Mouse (Mus musculus) adrenal gland, postnatal 10 days (tissue): ENCODE data around the gene Colgalt1. TPM values are rescaled to one million over a fixed set of nuclear protein-coding genes. Genes with fewer than 3 reads are reported as not detected.
A peak's percentile ranks its signal among the peaks of the same experiment; 100 is the strongest.

Experiments used
- DNase-seq: peaks from one replicate; pipeline ENCODE4 v3.0.0; 2021; ENCODE audit warnings: mixed read lengths
- total RNA-seq, 2 experiments: library from RNA; stranded (reverse); gene quantifications; 2 replicates each; pipeline ENCODE4 v1.2.3; 2021

The Colgalt1 gene
- total RNA-seq, 2 experiments from 2014 or later, result 56.3 to 58.9 TPM

DNA sequence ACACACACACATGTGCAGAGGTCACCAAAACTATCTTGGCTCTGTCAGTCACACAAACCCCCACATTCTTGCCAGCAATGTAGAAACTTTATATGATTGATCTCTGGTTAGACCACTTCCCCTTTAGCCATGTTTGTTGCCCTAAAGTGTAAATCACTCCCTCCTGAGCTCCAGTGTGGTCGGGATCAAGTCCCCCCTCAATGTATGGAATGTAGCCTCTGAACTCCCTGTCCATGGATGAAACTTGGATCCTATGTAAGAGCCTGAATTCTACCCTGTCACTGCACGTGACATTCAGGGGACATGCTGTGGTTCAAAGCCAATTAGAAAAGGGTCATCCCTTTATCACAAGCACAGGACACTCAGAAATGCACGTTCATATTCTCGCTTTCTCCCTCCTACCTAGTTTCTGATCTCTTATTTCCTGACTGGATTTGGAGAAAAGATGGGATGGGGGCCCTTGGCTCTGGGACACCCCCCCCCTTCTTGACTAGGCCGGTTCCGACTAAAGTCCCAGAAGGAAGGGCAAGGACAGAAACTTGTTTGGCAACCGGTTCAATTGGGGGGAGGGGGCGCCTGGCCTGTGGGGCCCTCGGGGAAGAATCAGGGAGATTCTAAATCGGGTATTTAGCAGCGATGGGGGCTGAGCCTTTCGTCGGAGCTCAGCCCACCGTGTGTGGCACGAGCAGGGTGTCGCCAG is 17.7 kb downstream of the Colgalt1 start:
- DNase-seq, result no peak

- peak; percentile 98 for DNase-seq
Observed at GRCm38 (mm10) chr8:71629096-71629697, 18.4 kb downstream of the Colgalt1 start.

DNA sequence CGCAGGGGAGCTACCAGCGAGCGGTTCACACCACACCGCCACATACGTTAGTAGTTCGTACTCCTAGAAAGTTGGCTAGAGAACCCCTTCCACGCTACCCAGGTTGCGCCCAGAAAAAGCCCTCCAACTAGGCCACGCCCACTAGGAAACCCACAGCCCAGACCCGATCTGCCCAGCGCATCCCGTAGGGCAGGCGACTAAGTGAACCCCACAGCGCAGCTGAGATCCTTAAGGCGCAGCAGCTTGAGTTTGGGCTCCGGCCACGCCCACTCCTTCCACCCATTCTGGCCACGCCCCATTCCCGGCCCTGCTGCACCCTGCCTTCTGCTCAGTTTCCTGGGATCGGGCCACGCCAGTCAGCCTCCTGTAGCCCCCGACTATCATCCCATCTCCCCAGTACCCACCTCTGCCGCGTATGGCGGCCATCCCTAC is 19.0 kb downstream of the Colgalt1 start:
- DNase-seq, result peak; percentile 69

- no peak for DNase-seq
Observed at GRCm38 (mm10) chr8:71630761-71631160, 20.0 kb downstream of the Colgalt1 start.

GRCm38 (mm10) chr8:71631897-71632296 is 21.1 kb downstream of the Colgalt1 start:
- DNase-seq, result no peak

DNA sequence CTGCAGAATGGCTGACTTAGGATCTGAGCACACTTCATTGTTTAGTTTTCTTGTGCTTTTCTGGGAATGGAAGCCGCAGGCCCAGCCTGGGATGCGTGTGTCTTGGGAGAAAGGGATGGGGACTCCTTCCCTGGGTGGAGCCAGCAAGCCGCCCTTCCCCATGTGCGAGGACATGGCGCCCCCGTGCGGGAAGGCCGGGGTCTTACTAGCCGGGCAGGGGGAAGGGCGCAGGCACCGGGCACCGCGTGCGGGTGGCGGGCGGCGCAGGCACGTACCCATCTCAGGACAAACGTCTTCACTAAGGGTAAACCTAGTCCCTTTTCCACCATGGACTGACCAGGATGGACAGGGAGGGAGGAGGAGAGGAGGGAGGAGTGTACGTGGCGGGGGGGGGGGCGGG is 22.4 kb downstream of the Colgalt1 start:
- DNase-seq, result peak; percentile 75

GRCm38 (mm10) chr8:71633981-71634667 is 23.3 kb downstream of the Colgalt1 start:
- peak; percentile 79 for DNase-seq

DNA sequence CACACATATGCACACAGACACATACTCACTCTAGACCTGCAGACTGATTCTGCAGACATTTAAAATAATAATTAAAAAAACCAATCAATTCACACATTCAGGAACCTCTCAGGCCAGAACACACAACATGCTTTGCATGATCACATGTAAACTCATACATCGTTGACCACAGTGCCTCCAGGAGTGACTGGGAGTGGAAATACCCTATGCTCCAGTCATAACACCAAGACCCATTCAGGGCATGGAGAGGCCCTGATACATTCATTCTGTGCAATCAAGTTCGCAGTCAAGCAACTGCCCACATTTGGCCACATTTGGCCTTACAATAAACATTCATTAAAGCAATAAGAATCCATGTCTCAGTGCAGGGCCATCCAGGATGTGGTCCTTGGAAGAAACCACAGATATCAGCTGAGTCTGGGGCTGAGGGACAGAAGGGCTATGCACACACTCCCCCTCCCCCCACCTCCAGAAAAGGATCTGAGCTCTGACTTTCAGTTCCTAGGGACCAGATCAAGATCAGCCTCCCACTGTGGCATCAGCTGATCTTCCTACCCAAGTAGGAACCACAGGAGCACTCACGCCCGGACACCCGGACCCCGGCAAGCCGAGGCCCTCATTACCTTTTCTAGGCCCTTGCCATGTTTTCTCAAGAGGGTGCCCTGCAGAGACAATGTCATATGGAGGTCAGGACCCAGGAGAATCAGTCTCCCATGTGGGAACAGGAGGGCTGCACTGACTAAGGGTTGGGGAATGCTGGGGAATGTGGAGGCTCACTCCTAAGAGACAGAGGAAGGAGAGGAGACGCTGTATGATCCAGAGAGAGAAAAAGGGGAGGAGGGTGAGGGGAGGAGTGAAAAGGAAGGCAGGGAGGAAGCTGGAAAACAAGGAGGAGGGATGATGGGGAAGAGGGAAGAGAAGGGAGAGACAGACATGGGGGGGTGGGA is 26.6 kb downstream of the Colgalt1 start:
- DNase-seq, result no peak

GRCm38 (mm10) chr8:71638321-71638720 is 27.5 kb downstream of the Colgalt1 start:
- DNase-seq, result no peak

DNA sequence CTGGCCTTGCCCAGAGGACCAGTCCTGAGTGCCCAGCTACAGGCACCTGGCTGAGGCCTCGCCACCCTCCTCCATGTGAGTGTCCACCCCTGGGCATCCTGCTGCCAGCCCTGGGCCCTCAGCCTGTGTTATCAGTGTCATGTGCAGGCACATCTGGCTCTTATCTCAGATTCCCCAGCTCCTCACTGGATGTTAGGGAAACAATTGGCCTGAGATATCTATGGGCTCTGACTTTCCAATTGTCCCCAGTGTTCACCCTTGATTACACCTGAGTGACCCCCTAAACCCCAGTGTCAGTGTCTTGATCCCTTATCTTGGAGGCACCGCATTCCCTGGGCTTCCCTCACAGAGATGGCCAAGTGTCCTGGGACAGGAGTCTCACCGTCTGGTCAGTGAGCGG is 28.5 kb downstream of the Colgalt1 start:
- no peak for DNase-seq

GRCm38 (mm10) chr8:71645510-71645909 is 34.7 kb downstream of the Colgalt1 start:
- DNase-seq, result no peak

DNA sequence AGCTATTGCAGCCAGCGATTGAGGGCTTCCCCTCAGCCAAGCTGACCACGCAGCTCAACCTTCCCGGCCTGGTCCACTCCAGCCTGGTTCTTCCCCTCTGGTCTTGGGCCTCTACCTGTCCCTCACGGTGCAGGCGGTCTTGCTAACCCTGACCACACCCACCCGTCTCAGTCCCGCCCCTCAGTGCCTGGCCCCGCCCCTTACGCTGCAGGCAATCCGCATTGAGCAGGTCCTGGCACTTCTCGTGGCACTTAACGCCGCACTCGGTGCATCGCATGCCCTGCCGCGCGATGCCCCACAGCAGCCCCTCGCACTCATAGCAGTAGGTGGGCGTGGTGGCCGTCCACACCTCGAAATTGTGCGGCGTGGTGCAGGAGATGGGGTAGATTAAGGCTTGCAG is 43.8 kb downstream of the Colgalt1 start:
- peak; percentile 65 for DNase-seq

GRCm38 (mm10) chr8:71657816-71658215 is 47.0 kb downstream of the Colgalt1 start:
- DNase-seq, result no peak

GRCm38 (mm10) chr8:71658515-71659049 is 47.8 kb downstream of the Colgalt1 start:
- DNase-seq, result no peak

GRCm38 (mm10) chr8:71659751-71660150 is 49.0 kb downstream of the Colgalt1 start:
- DNase-seq, result no peak

DNA sequence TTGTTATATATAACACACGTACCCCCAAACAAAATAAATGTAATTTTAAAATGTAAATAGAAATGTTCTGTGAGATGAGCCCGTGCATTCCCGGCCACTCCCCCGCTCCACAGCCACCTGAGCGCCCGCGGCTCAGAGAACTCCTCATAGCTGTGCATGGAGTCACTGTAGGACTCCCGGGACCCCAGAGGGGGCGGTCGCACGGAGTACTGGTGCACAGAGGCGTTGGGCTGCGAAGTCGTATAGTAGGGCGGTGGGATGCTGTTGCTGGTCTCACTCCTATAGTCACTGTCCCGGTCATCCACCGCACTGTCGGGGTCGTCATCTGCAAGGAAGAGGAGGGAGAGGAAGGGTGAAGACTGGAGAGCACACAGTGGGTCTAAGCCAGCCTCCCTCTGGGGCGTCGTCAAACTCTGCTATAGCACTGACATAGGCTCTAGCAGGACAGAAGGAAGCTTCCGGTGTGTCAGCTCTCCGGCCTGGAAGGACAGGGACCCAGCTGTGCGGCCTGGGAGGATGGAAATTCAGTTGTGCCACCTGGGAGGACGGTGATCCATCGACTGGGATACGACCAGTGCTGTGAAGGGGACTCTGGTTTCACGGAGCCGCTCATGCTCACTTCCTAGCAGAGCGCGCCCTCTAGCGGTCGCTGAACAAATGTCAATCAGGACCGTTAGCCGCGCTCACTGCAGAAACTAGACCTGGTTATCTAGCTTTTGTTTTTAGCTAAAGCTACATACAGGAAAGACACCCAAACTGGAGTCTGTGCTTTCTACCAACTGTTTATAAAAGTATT is 49.7 kb downstream of the Colgalt1 start:
- peak; percentile 91 for DNase-seq

DNA sequence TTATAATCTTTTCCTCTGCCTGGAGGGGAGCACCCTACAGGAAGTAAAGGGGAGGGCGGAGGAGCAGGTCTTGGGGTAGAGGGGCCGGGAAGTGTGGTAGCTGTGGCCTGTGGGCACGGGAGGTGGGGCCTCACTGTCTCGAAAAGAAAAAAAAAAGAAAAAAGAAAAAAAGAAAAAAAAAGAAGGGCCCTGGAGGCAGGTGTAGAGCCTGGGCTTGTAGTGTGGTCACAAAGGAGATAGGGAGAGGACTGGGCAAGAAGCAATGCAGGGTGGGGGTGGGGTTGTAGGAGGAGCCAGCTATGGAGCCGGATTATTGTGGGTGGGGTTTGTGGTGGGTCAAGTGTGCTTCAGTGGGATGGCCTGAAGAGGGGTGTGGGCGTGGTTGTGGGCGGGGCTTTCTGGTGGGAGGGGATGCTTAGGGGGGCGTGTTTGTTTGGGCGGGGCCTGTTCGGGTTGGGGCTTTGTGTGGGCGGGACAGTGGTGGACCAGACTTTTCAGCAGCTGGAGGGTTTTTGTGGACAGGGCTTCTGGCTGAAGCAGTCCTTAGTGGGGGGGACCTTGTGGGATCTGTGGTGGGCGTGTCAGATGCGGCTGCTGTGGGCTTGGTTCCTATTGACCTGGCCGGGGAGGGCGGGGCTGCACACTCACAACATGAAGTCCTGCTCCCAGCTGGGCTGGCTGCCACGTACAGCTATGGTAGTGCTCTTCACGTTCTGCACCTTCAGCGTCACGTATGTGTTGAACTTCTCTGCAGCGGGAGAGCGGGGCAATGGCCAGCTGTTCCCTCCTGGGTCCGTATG is 54.7 kb downstream of the Colgalt1 start:
- peak; percentile 78 for DNase-seq

GRCm38 (mm10) chr8:71666855-71667254 is 56.1 kb downstream of the Colgalt1 start:
- DNase-seq, result no peak

GRCm38 (mm10) chr8:71667256-71667655 is 56.5 kb downstream of the Colgalt1 start:
- no peak for DNase-seq
